Mouse (Mus musculus) lung, postnatal 14 days (tissue): ENCODE measurements around the gene Uba7.
"Not testable (repeated sequence)": the region's sequence is repeated elsewhere in the genome, so short reads cannot be mapped to it uniquely, and the experiment has no call there.

Source experiments
- DNase-seq: peaks from one replicate; pipeline ENCODE4 v3.0.0; 2021

The Uba7 gene

GRCm38 (mm10) chr9:107995513-107995912 lies 20.2 kb downstream of the Uba7 start:
- no peak for DNase-seq

GRCm38 (mm10) chr9:107996049-107996448 lies 20.7 kb downstream of the Uba7 start, which contains the start of gene Gm20662:
TSS of gene Gm20662 (plus strand) at chr9:107996349.
- no peak for DNase-seq

DNA sequence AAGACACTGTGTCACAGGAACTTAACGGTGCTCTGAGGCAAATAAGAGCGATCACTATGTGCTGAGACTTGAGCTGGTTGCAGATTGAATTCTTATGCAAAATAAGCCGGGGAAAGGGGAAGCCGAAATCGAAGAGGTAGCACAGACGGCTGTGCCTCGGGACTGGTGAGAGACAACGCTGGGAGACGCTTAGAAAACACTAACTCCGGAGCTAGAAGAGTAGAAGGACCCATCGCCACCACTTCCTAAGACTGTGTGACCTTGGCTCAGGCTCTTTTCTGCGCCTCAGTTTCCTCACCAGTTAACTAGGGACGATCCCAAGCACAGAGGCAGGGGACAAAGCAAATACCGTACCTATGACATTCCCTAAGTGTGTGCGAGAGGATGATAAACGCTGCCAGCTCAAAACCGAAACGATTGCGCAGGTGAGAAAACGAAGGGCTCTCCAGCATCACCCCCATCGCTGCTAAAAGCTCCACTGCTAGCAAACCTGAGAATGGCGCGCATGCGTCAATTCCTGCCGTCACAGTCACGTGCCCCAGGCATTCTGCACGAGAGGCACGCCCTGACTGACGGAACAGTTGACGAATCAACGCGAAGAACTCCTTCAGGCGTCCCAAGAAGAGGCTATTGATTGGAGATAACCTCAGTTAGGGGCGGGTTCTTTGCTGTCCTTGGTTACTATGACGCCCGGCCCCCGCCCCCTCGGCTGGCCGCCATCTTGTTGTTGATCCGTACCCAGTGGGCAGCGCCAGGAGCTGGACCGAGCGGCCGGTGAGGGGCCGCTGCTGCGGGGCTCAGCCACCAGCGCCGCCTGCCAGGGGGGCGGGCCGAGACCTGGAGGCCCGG lies 26.8 kb downstream of the Uba7 start, which contains the start of gene Ip6k1:
TSS of gene Ip6k1 (plus strand) at position 580 of the 849 bp plus-strand sequence.
- peak; percentile 100 for DNase-seq

GRCm38 (mm10) chr9:108002778-108003530 lies 27.6 kb downstream of the Uba7 start:
- DNase-seq, result peak; percentile 17

GRCm38 (mm10) chr9:108003531-108003890 lies 28.2 kb downstream of the Uba7 start:
- no peak for DNase-seq

DNA sequence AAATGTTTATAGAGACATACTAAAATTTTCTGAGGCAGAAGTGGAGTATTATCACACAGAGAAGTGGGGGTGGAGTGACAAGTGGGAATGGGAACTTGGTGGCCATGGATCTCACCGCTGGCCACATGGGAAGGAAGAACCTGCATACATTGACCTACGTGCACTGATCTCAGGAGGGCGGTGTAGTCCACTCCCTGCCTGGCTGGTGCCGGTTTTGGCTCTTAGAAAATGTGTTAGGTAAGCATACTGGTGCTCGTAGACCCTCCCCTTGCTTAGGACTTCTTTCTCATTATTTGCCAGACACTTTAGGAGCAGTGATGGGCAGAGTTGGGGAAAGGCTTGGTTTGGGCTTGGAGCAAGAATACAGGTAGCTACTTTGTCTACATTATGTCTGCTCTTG lies 32.7 kb downstream of the Uba7 start:
- no peak for DNase-seq

DNA sequence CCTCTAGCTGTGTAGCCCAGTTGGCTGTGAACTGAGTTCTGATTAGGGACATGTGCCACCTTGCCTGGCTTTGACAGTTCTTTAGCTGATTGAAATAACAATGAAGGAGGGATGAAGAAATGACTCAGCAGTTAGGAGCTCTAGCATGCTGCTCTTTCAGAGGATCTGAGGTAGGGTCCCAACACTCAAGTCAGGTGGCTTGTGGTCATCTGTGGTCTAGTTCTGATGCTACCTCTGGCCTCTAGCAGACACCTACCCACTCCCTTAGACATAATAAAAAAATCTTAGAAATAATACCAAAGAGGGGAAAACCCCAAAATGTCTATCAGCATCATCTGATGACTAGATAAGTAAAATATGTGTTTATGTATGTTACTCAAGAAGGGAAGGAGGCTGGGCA lies 35.1 kb downstream of the Uba7 start:
- no peak for DNase-seq

GRCm38 (mm10) chr9:108013577-108013976 lies 38.3 kb downstream of the Uba7 start:
- not testable (repeated sequence) for DNase-seq

DNA sequence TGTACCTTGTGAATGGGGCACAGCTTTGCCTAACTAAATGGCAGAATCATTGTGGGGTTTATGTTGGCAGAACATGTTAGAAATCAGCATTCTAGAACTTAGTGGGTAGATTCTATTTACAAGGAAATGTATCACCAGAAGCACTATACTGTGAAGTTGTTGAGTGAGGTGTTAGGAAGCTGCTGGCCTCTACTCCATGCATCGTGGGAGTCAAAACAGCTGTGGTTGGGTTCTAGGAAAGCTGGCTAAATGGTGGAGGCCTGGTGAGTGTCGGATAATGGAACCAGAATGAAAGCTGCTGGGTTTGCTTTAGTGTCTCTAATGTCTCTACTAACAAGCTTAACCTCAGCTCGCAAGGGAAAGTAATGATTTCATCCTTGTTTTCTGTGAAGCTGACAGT lies 41.8 kb downstream of the Uba7 start:
- no peak for DNase-seq

DNA sequence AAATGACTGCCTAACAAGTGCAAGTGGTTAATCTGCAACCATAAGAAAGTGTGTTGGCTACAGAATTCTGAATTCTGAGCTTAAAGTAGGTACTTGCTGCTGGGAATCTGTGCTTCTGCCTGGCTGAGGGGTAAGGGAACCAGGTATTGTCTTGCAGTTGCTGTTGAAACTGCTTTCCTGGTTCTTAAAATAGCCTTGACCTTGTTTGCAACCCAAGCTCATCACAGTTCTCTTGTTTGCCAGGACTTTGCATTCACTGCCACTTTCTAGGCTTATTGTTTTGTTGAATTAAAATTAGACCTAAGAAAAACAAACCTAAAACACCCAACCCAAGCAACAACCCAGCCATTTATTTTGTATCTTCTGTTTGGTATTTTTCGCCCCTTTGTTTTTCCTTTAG lies 45.4 kb downstream of the Uba7 start:
- no peak for DNase-seq

- no peak for DNase-seq
These were observed 47.9 kb downstream of the Uba7 start for GRCm38 (mm10) chr9:108023216-108023615.

DNA sequence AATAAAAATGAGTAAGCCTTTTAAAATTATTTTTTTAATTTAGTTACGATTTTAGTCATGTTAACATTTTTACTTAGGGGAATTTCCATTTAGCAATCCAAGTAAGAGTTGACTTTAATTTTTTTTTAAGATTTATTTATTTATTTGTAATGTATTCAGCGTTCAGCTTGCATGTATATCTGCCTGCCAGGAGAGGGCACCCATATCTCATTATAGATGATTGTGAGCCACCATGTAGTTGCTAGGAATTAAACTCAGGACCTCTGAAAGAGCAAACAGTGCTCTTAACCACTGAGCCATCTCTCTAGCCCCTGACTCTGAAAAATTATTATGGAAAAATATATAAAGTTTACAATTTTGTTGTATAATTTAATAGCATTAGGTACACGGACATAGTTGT lies 51.3 kb downstream of the Uba7 start:
- DNase-seq, result no peak

- no peak for DNase-seq
These were observed 52.6 kb downstream of the Uba7 start for GRCm38 (mm10) chr9:108027867-108028266.

DNA sequence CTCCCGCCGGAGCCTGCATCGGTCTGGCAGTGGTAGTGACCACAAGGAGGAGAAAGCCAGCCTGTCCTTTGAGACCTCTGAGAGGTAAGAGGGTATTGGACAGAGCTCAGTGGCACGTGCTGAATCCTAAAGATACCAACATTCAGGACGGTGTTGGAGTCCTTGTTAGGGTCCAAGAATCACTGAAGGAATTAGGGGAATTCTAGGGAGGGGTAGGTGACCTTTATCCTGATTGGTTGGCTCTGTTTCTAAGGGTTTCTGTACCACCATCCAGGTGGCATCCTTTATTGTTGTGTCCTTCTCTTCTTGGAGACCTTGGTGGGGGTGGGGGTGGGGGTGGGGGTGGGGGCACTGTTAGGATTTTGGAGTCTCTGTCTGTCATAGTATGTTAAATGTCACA lies 56.8 kb downstream of the Uba7 start:
- DNase-seq, result no peak
